Mouse (Mus musculus) kidney, postnatal 0 days (tissue): ENCODE results near the gene Tnfrsf13b. TPM values are rescaled to one million over a fixed set of nuclear protein-coding genes. Genes with fewer than 3 reads are reported as not detected.
"Not testable (repeated sequence)": the region's sequence is repeated elsewhere in the genome, so short reads cannot be mapped to it uniquely, and the experiment has no call there.

ENCODE experiments used
- ATAC-seq: fragments of 200-750 bp; cut with Nextera tagmentation; replicated peaks from 2 replicates; pipeline ENCODE4 v1.8.0; 2017; ENCODE audit warnings: low read depth, moderate number of reproducible peaks, moderate TSS enrichment, moderate library complexity; ENCODE audit not compliant: low FRiP score
- DNase-seq: peaks from one replicate; pipeline ENCODE4 v3.0.0-alpha.2; 2016; ENCODE audit warnings: low spot score
- H3K27ac ChIP-seq: fragments of 300-500 bp; sonication (generic); 2 replicates; pipeline ENCODE4 v1.5.1; 2014; ENCODE audit warnings: mild to moderate bottlenecking
- H3K27me3 ChIP-seq: fragments of 300-500 bp; sonication (generic); 2 replicates; pipeline ENCODE4 v1.6.1; 2014; ENCODE audit warnings: low read length, mixed read lengths; ENCODE audit not compliant: insufficient read depth
- H3K36me3 ChIP-seq: fragments of 300-500 bp; sonication (generic); 2 replicates; pipeline ENCODE4 v1.6.1; 2014; ENCODE audit warnings: low read length, mixed read lengths; ENCODE audit not compliant: insufficient read depth
- H3K4me1 ChIP-seq: fragments of 300-500 bp; sonication (generic); replicated peaks from 2 replicates; pipeline ENCODE4 v1.6.1; 2014; ENCODE audit warnings: antibody characterized with exemption, low read length, mixed read lengths; ENCODE audit not compliant: insufficient read depth
- H3K4me2 ChIP-seq: fragments of 300-500 bp; sonication (generic); 2 replicates; pipeline ENCODE4 v1.6.1; 2014; ENCODE audit warnings: mild to moderate bottlenecking, low read length, moderate library complexity, mixed read lengths
- H3K4me3 ChIP-seq: fragments of 300-500 bp; sonication (generic); replicated peaks from 2 replicates; pipeline ENCODE4 v1.5.1; 2014; ENCODE audit warnings: low read depth, low read length
- H3K9ac ChIP-seq: fragments of 300-500 bp; sonication (generic); 2 replicates; pipeline ENCODE4 v1.6.1; 2014; ENCODE audit warnings: low read depth, low read length
- H3K9me3 ChIP-seq: fragments of 300-500 bp; sonication (generic); replicated peaks from 2 replicates; pipeline ENCODE4 v1.6.1; 2016; ENCODE audit warnings: low read length, inconsistent platforms, mixed read lengths
- CTCF ChIP-seq: IDR thresholded peaks from 2 replicates; pipeline ENCODE4 v1.5.1; 2016; ENCODE audit warnings: antibody characterized with exemption, low read depth, mild to moderate bottlenecking, moderate library complexity
- WGBS: fragments of 180-500 bp; shearing (Covaris S2); extraction: QIAGEN DNeasy Blood & Tissue Kit; methylation state at CpG from one replicate; pipeline ENCODE4 v1.1.7; 2014; 5-methylcytosine and 5-hydroxymethylcytosine counted together
- polyA plus RNA-seq: library from polyadenylated mRNA; unstranded; fragments of >200 nt; fragmentation: Nextera tagmentation; extraction: Ambion mirVana; gene quantifications from 2 replicates; pipeline ENCODE4 v1.2.1, GENCODE M21; 2015

Gene Tnfrsf13b
- polyA plus RNA-seq, 1 experiment from 2014 or later, result 1.7 TPM

GRCm38 (mm10) chr11:61123886-61124285, 2.7 kb upstream of the Tnfrsf13b start:
- TF ChIP-seq CTCF, result no peak
- no peaks in the 10 kb centered on the region for H3K27me3 ChIP-seq
- DNase-seq (no peak), ATAC-seq (no peak)
- no peak overlapping the region for H3K4me2 ChIP-seq
- H3K4me1 ChIP-seq, result no peaks in the 10 kb centered on the region
- 68% methylated on average over 3 of the region's 3 CpGs for WGBS
- H3K27ac ChIP-seq, result no peak overlapping the region
- H3K36me3 ChIP-seq, result no peaks in the 10 kb centered on the region
- no peak overlapping the region for H3K4me3 ChIP-seq
- H3K9me3 ChIP-seq, result no peaks in the 10 kb centered on the region
- H3K9ac ChIP-seq, result no peak overlapping the region

DNA sequence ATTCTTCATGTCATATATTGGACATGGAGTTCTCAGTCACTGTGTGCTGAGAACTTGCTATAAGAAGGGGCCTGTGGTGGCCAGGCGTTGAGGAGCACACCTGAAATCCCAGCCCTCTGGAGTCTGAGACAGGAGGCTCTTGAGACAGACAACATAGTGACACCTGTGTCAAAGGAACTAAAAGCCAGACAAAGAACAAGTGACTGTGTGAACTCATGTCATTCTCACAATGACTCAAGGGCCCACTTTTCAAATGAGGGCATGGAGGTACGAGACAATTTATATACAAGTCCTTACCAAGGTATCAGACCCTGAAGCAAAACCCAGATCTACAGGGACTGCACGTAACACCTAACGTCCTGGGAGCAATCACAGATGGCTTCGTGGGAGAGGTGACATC, 585 bp upstream of the Tnfrsf13b start:
- H3K9me3 ChIP-seq, result no peaks in the 10 kb centered on the region
- 87% methylated on average over 5 of the region's 5 CpGs for WGBS
- no peaks in the 10 kb centered on the region for H3K4me1 ChIP-seq
- no peaks in the 10 kb centered on the region for H3K36me3 ChIP-seq
- no peak for DNase-seq
- no peaks in the 10 kb centered on the region for H3K27me3 ChIP-seq
- no peak for ATAC-seq
- TF ChIP-seq CTCF, result no peak
- H3K4me2 ChIP-seq, result no peak overlapping the region
- no peak overlapping the region for H3K27ac ChIP-seq
- no peak overlapping the region for H3K4me3 ChIP-seq
- H3K9ac ChIP-seq, result no peak overlapping the region

DNA sequence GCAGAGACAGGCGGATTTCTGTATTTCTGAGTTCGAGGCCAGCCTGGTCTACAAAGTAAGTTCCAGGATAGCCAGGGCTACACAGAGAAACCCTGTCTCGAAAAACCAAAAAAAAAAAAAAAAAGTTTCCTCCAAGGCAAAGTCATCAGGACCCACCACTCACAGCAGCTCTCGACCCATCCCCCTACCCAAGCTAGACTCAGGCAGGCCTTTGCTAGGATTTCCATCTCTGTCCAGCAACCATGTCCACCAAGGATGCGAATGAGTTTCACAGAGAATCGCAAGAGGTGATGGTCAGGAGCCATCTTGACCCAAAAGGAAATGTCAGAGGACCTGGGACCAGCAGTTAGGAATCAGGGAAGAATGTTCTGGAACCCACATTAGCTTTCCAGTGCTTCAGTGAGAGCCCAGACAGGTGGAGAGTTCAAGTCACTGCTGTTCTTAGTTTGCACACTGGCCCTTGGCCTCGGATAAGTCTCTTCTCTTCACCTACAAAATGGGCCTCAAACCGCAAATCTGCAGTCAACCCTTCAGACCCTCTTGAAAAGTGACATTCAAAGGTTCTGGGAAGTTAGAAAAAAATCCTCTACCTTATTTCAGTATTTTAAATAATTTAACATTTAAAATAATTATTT, 983 bp downstream of the Tnfrsf13b start:
- no peaks in the 10 kb centered on the region for H3K36me3 ChIP-seq
- H3K27ac ChIP-seq, result no peak overlapping the region
- no peaks in the 10 kb centered on the region for H3K4me1 ChIP-seq
- no peak overlapping the region for H3K4me2 ChIP-seq
- no peaks in the 10 kb centered on the region for H3K27me3 ChIP-seq
- TF ChIP-seq CTCF, result no peak
- no peak overlapping the region for H3K4me3 ChIP-seq
- DNase-seq, result no peak
- WGBS, result 90% methylated on average over 8 of the region's 8 CpGs
- ATAC-seq, result no peak
- H3K9ac ChIP-seq, result no peak overlapping the region
- H3K9me3 ChIP-seq, result no peaks in the 10 kb centered on the region

DNA sequence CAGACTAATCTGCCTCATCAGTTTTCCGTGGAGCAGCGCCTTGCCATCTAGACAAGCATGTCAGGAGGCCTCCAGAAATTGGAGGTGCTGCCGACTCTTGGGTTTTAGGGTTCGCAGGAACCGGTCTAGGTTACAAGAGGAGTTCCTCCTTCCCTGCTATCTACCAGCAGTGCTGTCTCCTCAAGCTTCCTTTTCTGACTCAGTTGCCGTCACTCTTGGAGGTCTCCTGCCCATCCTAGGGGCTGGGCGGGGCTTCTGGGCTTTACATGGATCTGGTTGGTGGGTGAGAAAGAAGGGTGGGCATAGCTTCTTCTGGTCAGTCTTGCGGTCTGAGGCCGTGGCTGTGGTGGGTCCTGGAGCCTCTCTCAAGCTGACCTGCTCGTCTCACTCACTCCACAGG, 2.8 kb downstream of the Tnfrsf13b start:
- 56% methylated on average over 10 of the region's 10 CpGs for WGBS
- TF ChIP-seq CTCF, result no peak
- H3K4me1 ChIP-seq, result no peaks in the 10 kb centered on the region

DNA sequence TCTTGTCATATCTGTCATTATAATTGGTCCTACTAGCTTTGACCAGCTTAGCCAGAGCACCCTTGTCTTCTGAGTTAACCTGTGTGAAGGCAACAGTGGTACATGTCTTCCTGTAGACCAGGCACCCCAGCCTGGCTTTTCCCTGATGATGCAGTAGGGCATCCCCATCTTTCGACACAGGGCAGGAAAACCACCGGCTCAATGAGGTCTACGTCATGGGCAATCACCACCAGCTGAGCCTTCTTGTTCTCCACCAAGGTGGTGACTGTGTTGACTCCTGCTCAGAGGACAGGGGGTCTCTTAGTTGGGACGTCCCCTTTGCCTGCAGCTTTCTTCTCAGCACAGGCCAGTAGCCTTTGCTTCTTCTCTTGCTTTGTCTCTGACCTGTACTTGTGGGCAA, 4.1 kb downstream of the Tnfrsf13b start:
- WGBS, result 85% methylated on average over 4 of the region's 4 CpGs
- H3K27ac ChIP-seq, H3K36me3 ChIP-seq: not testable (repeated sequence)

More for the DNA sequence above, 2.8 kb downstream of the Tnfrsf13b start:
- Histone ChIP-seq H3K9me3 (no peaks in the 10 kb centered on the region), H3K4me3 (no peak overlapping the region), H3K9ac (no peak overlapping the region), H3K36me3 (no peaks in the 10 kb centered on the region), H3K27ac (no peak overlapping the region), H3K4me2 (no peak overlapping the region), H3K27me3 (no peaks in the 10 kb centered on the region)
- DNase-seq, result no peak
- no peak for ATAC-seq

GRCm38 (mm10) chr11:61132943-61133342, 6.4 kb downstream of the Tnfrsf13b start:
- no peaks in the 10 kb centered on the region for H3K36me3 ChIP-seq
- DNase-seq (no peak), ATAC-seq (no peak)
- no peak overlapping the region for H3K9ac ChIP-seq
- 83% methylated on average over 2 of the region's 2 CpGs for WGBS
- no peaks in the 10 kb centered on the region for H3K27me3 ChIP-seq
- H3K4me3 ChIP-seq, result no peak overlapping the region
- no peak for TF ChIP-seq CTCF
- no peak overlapping the region for H3K27ac ChIP-seq
- H3K4me1 ChIP-seq, result no peaks in the 10 kb centered on the region
- H3K4me2 ChIP-seq, result no peak overlapping the region
- H3K9me3 ChIP-seq, result no peaks in the 10 kb centered on the region

More for the DNA sequence above, 4.1 kb downstream of the Tnfrsf13b start:
- ATAC-seq, H3K4me2 ChIP-seq, DNase-seq, H3K4me1 ChIP-seq, H3K27me3 ChIP-seq, H3K9me3 ChIP-seq, H3K4me3 ChIP-seq, H3K9ac ChIP-seq: not testable (repeated sequence)

DNA sequence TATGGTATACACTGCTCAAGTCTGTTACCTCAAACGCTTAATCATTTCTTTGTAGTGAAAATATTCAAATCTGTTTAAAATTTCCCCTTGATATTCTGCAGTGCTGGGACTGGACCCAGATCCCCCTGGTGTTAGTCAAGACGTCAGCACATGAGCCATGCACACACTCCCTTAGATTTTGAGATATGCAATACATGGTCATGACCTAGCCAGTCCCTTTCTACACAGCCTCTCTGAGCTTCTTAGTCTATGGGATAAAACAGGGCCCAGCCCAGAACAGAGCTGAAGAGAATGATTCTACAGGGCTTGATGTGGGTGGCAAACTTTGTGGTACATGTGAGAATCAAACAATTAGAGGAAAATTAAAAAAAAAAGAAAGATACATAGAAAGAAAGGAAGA, 15.1 kb downstream of the Tnfrsf13b start:
- DNase-seq (no peak), ATAC-seq (no peak)
- Histone ChIP-seq H3K27me3 (no peaks in the 10 kb centered on the region), H3K9ac (no peak overlapping the region), H3K27ac (no peak overlapping the region), H3K4me3 (no peak overlapping the region), H3K4me2 (no peak overlapping the region), H3K36me3 (no peaks in the 10 kb centered on the region), H3K4me1 (no peaks in the 10 kb centered on the region), H3K9me3 (no peaks in the 10 kb centered on the region)
- no peak for TF ChIP-seq CTCF
- 76% methylated on average over 2 of the region's 2 CpGs for WGBS
